Mouse (Mus musculus) hindbrain, embryonic 11.5 days (tissue): ENCODE measurements around the gene Hdhd3. TPM values are rescaled to one million over a fixed set of nuclear protein-coding genes. Genes with fewer than 3 reads are reported as not detected.

Source experiments
- ATAC-seq: fragments of 200-750 bp; cut with Nextera tagmentation; 2 replicates; pipeline ENCODE4 v1.8.0; 2017; ENCODE audit warnings: mild to moderate bottlenecking, moderate TSS enrichment, moderate library complexity; ENCODE audit not compliant: low FRiP score
- DNase-seq: peaks from one replicate; pipeline ENCODE4 v3.0.0-alpha.2; 2015; ENCODE audit warnings: low spot score
- H3K27ac ChIP-seq: fragments of 300-500 bp; sonication (generic); 2 replicates; pipeline ENCODE4 v1.5.1; 2014; ENCODE audit warnings: mild to moderate bottlenecking, low read depth, low read length
- H3K27me3 ChIP-seq: fragments of 300-500 bp; sonication (generic); 2 replicates; pipeline ENCODE4 v1.6.1; 2014; ENCODE audit warnings: mild to moderate bottlenecking, low read length, moderate library complexity, mixed read lengths; ENCODE audit not compliant: control insufficient read depth, insufficient read depth
- H3K36me3 ChIP-seq: fragments of 300-500 bp; sonication (generic); 2 replicates; pipeline ENCODE4 v1.6.1; 2014; ENCODE audit warnings: mild to moderate bottlenecking, low read length, moderate library complexity, mixed read lengths; ENCODE audit not compliant: control insufficient read depth, insufficient read depth
- H3K4me1 ChIP-seq: fragments of 300-500 bp; sonication (generic); replicated peaks from 2 replicates; pipeline ENCODE4 v1.6.1; 2014; ENCODE audit warnings: low read length, mixed read lengths; ENCODE audit not compliant: control insufficient read depth, insufficient read depth
- H3K4me2 ChIP-seq: fragments of 300-500 bp; sonication (generic); replicated peaks from 2 replicates; pipeline ENCODE4 v1.6.1; 2014; ENCODE audit warnings: mild to moderate bottlenecking, low read depth, low read length
- H3K4me3 ChIP-seq: fragments of 300-500 bp; sonication (generic); 2 replicates; pipeline ENCODE4 v1.5.1; 2014; ENCODE audit warnings: low read depth, low read length
- H3K9ac ChIP-seq: fragments of 300-500 bp; sonication (generic); 2 replicates; pipeline ENCODE4 v1.6.1; 2014; ENCODE audit warnings: low read depth, low read length
- H3K9me3 ChIP-seq: fragments of 300-500 bp; sonication (generic); 2 replicates; pipeline ENCODE4 v1.6.1; 2016; ENCODE audit warnings: low read length; ENCODE audit not compliant: control insufficient read depth
- WGBS: fragments of 180-500 bp; shearing (Covaris S2); extraction: QIAGEN DNeasy Blood & Tissue Kit; methylation state at CpG from one replicate; pipeline ENCODE4 v1.1.7; 2014; 5-methylcytosine and 5-hydroxymethylcytosine counted together
- polyA plus RNA-seq: library from polyadenylated mRNA; unstranded; fragments of >200 nt; fragmentation: Nextera tagmentation; extraction: Ambion mirVana; gene quantifications from 2 replicates; pipeline ENCODE4 v1.2.1, GENCODE M21; 2014

Gene Hdhd3
- polyA plus RNA-seq, 1 experiment from 2014 or later, result 13.7 TPM

DNA sequence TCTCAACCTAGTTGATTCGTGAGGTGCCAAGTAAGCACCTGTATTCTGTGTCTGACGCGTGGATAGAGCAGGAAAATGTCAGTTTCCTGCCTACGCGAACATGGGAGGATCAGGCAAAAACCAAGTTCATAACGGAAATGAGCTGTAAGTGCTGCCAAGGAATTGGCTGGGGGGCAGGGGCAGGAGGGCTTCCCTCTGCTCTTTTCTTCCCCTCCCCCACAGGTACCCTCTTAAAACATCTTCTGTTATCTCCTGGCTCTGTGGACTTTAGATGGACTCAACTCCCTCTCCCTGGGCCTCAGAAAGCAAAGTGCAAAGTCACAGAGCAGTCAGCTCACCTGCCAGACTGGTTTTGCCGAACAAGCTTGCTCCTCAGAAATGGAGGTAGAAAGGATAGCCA lies 298 bp downstream of the Hdhd3 start:
- H3K27ac ChIP-seq, result no peak overlapping the region
- H3K9ac ChIP-seq, result no peak overlapping the region
- 0 out of 2 replicates have a peak, but pooled peaks cover 5% of the 10 kb centered on the region for H3K36me3 ChIP-seq
- DNase-seq (no peak), ATAC-seq (no peak)
- no peaks in the 10 kb centered on the region for H3K27me3 ChIP-seq
- WGBS, result 79% methylated on average over 7 of the region's 7 CpGs
- no peaks in the 10 kb centered on the region for H3K9me3 ChIP-seq
- no peak overlapping the region for H3K4me2 ChIP-seq
- no peaks in the 10 kb centered on the region for H3K4me1 ChIP-seq
- no peak overlapping the region for H3K4me3 ChIP-seq

DNA sequence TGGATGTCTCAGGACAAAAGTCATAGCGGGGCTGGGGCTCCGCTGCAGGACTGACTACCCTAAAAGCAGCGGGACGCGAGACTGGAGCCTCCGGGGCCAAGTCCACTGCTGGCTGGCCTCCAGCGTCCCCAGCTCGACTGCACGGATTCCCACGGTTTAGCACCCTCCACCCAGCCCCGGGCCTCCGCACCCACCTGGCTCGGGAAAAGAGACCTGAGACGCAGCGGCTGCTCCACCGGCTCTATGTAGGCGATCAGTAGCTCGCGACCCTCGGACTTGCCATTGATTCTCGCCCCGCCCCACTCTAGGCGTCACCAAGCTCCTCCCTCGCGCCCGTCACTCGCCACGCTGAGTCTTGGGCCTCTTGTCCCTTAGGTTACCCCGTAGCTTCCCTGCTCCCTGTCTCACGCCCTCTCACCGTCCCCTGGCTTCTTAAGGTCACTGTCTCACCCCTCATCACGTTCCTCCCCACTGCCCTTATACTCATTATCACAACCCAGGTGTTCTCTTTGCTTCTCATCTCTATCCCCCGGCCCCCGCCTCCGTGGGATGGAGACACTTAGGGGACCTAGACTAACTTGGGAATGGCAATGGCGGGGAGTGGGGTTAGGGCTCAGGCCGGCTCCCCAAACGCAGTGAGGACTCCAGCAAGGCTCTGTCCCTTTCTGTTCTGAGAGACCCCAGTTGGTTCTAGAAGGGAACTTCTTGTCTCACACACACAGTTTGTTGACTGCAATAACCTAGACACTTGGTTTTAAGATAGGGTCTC lies 1.1 kb downstream of the Hdhd3 start:
- ATAC-seq (peak; percentile 99), DNase-seq (peak; percentile 93)
- Histone ChIP-seq H3K9me3 (no peaks in the 10 kb centered on the region), H3K27ac (peak overlapping the region; percentile 30; the same call in 1 of the 2 replicates), H3K4me2 (peak overlapping the region; percentile 67), H3K4me3 (peak overlapping the region; percentile 74), H3K36me3 (0 out of 2 replicates have a peak, but pooled peaks cover 5% of the 10 kb centered on the region), H3K9ac (peak overlapping the region; percentile 77), H3K4me1 (no peaks in the 10 kb centered on the region), H3K27me3 (no peaks in the 10 kb centered on the region)
- 2% methylated on average over 38 of the region's 38 CpGs for WGBS

DNA sequence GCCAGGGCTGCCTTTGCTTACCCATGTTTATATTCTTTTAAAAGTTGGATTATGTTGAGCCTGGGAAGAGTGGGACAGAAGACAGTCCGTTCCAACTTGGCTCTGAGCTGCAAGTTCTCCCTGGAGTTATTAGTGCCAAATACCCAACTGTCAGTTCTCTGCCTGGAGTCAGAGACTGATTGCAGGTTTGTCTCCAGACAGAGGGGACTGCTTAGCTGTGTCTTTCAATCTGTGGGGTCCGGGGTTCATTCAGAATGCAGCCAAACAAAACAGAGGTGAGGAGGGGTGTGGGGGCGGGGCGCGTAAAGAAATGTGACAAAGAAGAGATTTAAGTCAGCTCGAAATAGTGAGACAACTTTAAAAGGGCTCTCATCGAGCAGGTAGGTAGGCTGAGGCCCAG lies 1.7 kb downstream of the Hdhd3 start:
- H3K9ac ChIP-seq, result peak overlapping the region; percentile 77
- 0 out of 2 replicates have a peak, but pooled peaks cover 5% of the 10 kb centered on the region for H3K36me3 ChIP-seq
- peak overlapping the region; percentile 74 for H3K4me3 ChIP-seq
- peak; percentile 20; the same call in 1 of the 2 replicates for ATAC-seq
- 5% methylated on average over 7 of the region's 7 CpGs for WGBS
- no peak for DNase-seq
- peak overlapping the region; percentile 67 for H3K4me2 ChIP-seq
- H3K4me1 ChIP-seq, result no peaks in the 10 kb centered on the region
- no peak overlapping the region for H3K27ac ChIP-seq
- H3K27me3 ChIP-seq, result no peaks in the 10 kb centered on the region
- H3K9me3 ChIP-seq, result no peaks in the 10 kb centered on the region

DNA sequence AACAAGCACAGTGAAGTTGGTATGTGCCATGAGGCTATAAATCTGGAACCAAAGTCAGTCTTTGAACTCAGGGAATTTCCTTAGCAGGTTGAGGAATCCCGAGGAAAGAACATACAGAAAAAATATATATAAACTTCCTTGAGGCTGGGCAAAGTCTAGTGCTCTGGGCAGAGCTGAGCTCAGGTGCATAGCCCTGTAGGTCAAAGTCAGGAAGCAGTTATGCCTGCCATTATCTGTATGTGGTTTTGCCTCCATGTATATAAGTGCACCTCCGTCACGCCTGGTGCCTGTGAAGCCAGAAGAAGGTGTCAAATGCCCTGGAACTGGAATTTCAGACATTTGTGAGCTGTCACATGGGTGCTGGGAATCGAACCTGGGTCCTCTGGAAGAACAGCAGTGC lies 2.5 kb downstream of the Hdhd3 start:
- H3K9ac ChIP-seq, result no peak overlapping the region
- ATAC-seq (no peak), DNase-seq (no peak)
- 0 out of 2 replicates have a peak, but pooled peaks cover 5% of the 10 kb centered on the region for H3K36me3 ChIP-seq
- H3K4me2 ChIP-seq, result no peak overlapping the region
- no peak overlapping the region for H3K4me3 ChIP-seq
- no peaks in the 10 kb centered on the region for H3K9me3 ChIP-seq
- H3K27me3 ChIP-seq, result no peaks in the 10 kb centered on the region
- WGBS, result 93% methylated on average over 4 of the region's 4 CpGs
- H3K27ac ChIP-seq, result no peak overlapping the region
- H3K4me1 ChIP-seq, result no peaks in the 10 kb centered on the region

DNA sequence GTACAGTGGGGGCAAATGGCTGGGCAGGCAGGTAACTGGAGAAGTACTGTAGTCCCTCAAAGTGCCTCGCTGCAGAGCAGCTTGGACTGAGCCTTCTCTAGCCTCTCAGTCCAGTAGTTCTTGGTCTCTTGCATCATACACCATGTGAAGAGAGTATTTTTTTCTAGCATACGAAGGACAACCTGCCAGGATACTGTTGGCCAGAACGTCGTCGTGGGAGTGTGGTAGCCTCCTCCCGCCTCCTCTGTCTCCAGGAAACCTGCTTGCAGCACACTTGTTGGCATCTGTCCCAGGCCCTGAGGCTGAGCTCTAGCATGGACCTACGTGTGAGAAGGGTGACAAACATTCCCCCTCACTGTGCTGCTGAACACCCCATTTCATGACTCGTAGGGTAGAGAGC lies 6.5 kb downstream of the Hdhd3 start:
- DNase-seq, result no peak
- WGBS, result 82% methylated on average over 8 of the region's 8 CpGs

DNA sequence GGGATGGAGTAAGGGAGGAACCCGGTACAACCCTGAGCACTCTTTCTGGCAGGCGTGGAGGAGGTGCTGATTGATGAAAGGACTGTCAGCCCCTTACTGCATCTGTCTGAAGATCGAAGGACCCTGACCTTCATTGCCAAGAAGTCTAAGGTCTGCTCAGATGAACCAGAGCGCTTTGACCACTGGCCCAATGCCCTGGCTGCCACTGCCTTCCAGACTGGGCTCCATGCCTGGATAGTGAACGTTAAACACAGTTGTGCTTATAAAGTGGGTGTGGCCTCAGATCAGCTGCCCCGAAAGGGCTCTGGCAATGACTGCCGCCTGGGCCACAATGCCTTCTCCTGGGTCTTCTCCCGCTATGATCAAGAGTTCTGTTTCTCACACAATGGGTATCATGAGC lies 7.3 kb downstream of the Hdhd3 start:
- 86% methylated on average over 8 of the region's 8 CpGs for WGBS
- Histone ChIP-seq H3K27ac (no peak overlapping the region), H3K9me3 (no peaks in the 10 kb centered on the region), H3K4me3 (no peak overlapping the region), H3K36me3 (0 out of 2 replicates have a peak, but pooled peaks cover 5% of the 10 kb centered on the region), H3K9ac (no peak overlapping the region), H3K4me2 (no peak overlapping the region), H3K27me3 (no peaks in the 10 kb centered on the region), H3K4me1 (no peaks in the 10 kb centered on the region)
- DNase-seq (no peak), ATAC-seq (no peak)

More for the DNA sequence above, 6.5 kb downstream of the Hdhd3 start:
- H3K9ac ChIP-seq, result no peak overlapping the region
- H3K36me3 ChIP-seq, result 0 out of 2 replicates have a peak, but pooled peaks cover 5% of the 10 kb centered on the region
- H3K4me2 ChIP-seq, result no peak overlapping the region
- H3K27ac ChIP-seq, result no peak overlapping the region
- no peaks in the 10 kb centered on the region for H3K27me3 ChIP-seq
- H3K9me3 ChIP-seq, result no peaks in the 10 kb centered on the region
- no peak overlapping the region for H3K4me3 ChIP-seq
- ATAC-seq, result no peak
- H3K4me1 ChIP-seq, result no peaks in the 10 kb centered on the region

DNA sequence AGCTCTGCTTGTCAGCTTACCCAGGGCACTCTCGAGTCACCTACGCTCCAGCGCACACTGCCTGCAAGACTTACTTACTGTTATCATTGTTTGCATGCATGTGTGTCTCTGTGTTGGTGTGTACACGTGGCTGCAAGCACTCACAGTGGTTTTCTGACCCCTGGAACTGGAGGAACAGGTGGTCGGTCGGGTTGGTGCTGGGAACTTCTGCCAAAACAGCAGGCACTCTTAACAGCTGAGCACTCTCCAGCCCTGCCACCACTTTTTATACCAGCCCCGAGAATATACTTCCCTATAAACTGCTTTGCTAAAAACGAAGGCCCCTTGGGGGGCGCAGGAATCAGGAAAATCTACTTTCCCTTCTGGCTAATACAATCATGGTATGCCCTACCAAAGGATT lies 9.0 kb downstream of the Hdhd3 start:
- ATAC-seq, result no peak
- WGBS, result 71% methylated on average over 9 of the region's 9 CpGs

DNA sequence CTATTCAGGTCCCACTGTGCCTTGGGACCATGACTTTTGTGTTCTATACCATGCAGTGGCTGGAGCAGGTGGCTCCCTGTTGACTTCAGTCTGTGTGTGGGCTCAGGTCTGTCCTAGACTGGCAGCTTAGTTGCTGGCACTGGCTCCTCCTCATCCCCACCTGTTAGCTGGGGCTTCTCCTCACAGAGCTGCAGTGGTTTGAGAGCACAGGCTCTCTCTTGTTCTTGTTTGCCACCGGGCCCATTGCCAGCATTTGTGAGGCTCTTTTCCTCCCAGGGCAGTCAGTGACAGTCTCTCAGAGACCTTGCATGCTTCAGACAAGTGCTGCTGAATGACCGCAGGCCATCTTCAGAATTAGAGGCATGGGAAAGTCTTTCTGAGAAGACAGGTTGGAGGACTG lies 10.6 kb downstream of the Hdhd3 start:
- H3K27ac ChIP-seq, result no peak overlapping the region
- H3K9me3 ChIP-seq, result no peaks in the 10 kb centered on the region
- no peak overlapping the region for H3K9ac ChIP-seq
- 76% methylated on average over 2 of the region's 2 CpGs for WGBS
- no peak overlapping the region for H3K4me2 ChIP-seq
- ATAC-seq (no peak), DNase-seq (no peak)
- H3K27me3 ChIP-seq, result no peaks in the 10 kb centered on the region
- no peaks in the 10 kb centered on the region for H3K36me3 ChIP-seq
- no peaks in the 10 kb centered on the region for H3K4me1 ChIP-seq
- no peak overlapping the region for H3K4me3 ChIP-seq

More for the DNA sequence above, 9.0 kb downstream of the Hdhd3 start:
- no peak overlapping the region for H3K4me3 ChIP-seq
- H3K4me2 ChIP-seq, result no peak overlapping the region
- no peak overlapping the region for H3K9ac ChIP-seq
- no peaks in the 10 kb centered on the region for H3K4me1 ChIP-seq
- H3K27me3 ChIP-seq, result no peaks in the 10 kb centered on the region
- no peak for DNase-seq
- H3K36me3 ChIP-seq, result 0 out of 2 replicates have a peak, but pooled peaks cover 1% of the 10 kb centered on the region
- no peak overlapping the region for H3K27ac ChIP-seq
- H3K9me3 ChIP-seq, result no peaks in the 10 kb centered on the region

DNA sequence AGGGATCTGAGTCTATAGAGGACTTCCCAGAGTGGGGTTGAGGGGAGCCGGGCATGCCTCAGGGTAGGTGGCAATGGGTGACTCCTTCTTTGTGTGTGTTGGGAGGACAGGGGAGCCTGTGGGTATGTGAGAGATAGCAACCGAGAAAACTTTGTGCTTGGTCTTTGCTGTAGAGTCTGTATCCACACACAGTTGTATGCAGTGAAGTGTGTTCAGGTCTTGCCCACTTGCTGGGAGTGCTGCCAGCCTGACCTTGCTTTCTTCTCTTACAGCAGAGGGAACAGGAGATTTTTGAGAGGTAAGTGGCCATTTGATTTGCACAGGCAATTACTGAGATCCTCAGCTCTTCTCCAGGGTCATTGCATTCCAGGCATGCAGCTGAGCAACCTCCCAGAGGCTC lies 15.4 kb downstream of the Hdhd3 start:
- Histone ChIP-seq H3K9me3 (no peaks in the 10 kb centered on the region), H3K27me3 (no peaks in the 10 kb centered on the region), H3K9ac (no peak overlapping the region), H3K4me3 (no peak overlapping the region), H3K36me3 (no peaks in the 10 kb centered on the region), H3K27ac (no peak overlapping the region), H3K4me1 (no peaks in the 10 kb centered on the region), H3K4me2 (no peak overlapping the region)
- no peak for ATAC-seq
- DNase-seq, result no peak
- 85% methylated on average over 2 of the region's 2 CpGs for WGBS
